Mouse (Mus musculus): ENCODE data around the gene Lamtor2.

Lamtor2 gene

DNA sequence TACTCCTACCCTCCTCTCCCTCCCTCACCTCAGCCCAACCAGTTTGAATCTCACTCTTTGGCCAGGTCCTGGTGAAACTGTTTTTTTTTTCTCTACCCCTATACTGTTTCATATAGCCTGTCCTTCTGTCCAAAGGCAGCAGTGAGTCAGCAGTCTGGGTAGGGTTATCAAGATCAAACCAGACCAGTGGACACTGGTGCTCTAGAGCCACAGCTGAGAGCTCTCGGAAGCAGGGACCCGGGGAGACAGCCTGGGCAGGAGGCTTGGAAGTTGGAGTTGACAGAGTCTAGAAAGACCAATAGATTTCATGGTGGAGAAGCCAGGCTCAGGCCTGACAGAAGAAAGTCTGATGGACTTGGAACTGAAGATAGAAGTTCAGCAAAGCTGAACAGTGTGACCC lies 15.7 kb upstream of the Lamtor2 start:
- DNase-seq (ENCODE audit: low spot score) = no peak

DNA sequence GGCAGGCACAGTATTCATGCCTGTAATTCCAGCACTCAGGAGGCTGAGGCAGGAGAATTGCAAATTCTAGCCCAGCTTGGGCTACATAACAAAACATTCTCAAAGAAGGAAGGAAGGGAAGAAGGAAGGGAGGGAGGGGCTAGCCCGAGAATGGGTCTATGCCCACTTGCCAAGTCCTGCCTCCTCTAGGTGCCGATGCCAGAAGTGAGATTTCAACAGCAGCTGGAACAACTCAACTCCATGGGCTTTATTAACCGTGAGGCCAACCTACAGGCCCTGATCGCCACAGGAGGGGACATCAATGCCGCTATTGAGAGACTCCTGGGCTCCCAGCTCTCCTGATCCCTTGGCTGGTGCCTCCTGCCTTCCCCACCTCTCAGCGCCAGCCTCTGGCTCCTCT lies 15.0 kb upstream of the Lamtor2 start:
- DNase-seq (ENCODE audit: low spot score) = no peak

DNA sequence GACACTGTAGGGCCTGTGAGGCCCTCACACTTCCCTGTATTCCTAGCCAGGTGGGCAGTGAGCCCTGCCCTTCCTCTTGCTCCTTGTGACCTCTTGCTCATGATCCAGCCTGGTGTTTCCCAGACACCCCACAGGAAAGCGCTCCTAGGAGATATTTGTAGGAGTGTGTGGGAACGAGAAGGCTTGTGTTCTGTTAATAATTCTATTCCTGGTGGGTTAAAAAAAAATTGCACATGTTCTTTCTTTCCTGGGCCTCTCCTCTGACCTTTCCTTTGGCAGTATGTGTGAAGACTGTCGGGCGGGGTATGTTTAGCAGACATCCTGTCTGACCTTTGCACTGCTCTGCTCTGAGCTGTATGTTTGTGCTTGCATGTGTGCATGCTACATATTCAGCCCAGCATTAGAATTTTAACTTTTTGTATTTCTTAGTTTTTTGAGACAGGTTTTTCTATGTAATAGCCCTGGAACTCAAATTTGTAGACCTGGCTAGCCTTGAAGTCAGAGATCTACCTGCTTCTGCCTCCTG lies 13.7 kb upstream of the Lamtor2 start:
- no peak for DNase-seq (ENCODE audit: low spot score)

DNA sequence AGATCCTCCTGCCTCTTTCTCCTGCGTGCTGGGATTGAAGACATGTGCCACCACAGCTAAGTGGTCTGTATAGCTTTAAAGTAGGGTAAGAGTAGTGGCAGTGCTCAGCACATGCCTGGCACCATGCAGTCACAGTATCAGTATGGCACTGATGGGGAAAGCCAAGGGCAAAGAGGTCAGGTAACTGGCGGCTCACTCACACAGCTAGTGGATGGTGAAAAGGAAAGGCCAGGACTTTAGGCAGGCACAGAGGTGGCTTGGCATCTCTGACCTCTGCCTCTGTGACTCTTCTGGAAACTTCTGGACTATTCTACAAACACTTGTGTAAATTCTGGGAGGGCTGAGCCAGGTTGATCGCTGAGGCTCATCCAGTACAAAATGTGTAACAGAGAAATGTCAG lies 13.2 kb upstream of the Lamtor2 start:
- DNase-seq (ENCODE audit: low spot score) = no peak

DNA sequence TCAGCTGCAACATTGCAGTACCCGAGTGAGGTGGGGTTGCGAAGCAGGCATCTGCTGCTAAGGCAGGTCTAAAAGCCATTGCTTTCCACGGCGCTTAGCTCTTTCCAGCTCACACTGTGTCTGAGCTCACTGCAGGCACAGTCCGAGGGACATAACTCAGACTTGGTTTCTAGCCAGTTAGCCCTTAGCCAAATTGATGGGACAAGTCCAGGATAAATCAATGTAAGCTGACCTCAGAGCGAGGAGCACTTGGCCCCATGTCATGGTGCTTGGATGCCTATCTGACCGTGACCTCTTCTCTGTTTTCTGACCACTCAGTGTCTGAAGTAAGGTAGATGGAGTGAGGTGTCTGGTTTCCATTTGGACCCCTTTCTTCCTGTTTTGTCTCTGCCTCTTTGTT lies 11.1 kb upstream of the Lamtor2 start:
- no peak for DNase-seq (ENCODE audit: low spot score)

DNA sequence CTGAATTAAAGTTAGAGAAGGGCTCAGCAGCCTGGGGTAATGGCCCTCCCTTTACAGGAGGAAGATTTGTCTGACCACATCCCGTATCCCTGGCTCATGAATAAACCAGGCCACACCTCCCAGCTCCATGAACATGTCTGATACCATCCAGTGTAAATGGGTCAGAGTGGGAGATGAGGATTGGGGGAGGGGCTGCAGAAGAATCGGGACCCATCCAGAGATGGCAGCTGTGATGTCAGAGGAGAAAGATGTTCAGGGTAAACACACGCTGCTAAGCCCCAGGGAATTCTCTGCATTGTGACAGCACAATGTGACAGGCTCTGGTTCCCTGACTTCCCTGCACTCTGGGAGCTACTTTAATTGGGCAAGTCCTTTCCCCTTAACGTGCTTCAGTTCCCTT lies 10.6 kb upstream of the Lamtor2 start:
- DNase-seq (ENCODE audit: low spot score) = no peak

DNA sequence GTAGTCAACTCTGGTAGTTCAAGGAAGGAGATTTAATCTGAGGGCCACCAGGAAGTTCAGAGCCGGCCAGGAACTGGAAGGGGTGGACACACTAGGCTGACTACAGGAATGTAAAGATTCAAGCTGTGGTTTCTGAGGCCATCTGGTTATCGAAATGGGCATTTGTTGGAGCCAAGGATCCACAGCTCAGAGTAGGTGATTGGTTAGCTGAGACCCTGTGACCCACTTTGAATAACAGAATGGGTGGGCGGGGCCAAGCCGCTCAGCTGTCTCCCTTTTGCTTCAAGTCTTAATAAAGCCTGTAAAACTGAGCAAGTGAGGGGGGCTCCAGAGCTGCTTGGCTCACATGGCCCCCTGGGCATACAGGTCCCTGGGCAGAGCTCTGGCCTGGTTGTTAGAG lies 9.1 kb upstream of the Lamtor2 start:
- no peak for DNase-seq (ENCODE audit: low spot score)

DNA sequence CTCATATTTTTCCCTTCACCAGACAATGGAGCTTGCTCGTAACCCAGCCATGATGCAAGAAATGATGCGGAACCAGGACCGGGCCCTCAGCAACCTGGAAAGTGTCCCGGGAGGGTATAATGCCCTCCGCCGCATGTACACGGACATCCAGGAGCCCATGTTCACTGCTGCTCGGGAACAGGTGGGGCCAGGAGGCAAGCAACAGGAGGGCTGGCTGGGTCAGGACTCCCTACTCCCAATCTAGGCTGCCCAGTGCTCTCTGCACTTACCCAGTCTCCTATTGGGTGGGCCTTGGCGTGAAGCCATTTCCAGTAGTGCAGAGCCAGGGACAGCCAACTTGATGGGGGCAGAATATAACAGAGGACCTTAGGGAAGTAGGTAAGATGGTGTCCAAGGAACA lies 6.7 kb upstream of the Lamtor2 start:
- no peak for DNase-seq (ENCODE audit: low spot score)

DNA sequence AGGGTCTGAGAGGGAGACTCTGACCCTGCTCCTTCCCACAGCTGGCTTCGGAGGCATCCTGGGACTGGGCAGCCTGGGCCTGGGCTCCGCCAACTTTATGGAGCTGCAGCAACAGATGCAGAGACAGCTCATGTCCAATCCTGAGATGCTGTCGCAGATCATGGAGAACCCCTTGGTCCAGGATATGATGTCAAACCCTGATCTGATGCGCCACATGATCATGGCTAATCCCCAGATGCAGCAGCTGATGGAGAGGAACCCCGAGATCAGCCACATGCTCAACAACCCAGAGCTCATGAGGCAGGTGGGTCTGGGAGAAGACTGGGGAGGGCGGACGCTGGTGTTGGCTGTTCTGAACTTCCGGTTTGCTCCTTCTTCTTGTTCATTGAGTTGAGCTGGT lies 3.7 kb upstream of the Lamtor2 start:
- no peak for DNase-seq (ENCODE audit: low spot score)

DNA sequence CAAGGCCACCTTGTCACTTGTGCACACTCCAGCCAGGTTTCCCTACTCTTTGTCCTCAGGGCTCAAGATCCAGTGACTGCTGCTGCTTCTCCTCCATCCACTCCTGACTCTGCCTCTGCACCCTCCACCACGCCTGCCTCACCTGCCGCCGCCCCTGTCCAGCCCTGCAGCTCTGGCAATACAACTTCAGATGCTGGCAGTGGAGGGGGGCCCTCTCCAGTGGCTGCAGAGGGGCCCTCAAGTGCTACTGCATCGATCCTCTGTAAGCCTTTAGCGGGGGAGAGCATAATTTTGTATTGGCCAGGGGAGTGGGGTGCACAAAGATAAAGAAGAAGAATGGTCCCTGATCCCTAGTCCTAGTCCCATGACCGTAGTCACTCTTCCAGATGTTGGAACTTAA lies 2.9 kb upstream of the Lamtor2 start:
- DNase-seq (ENCODE audit: low spot score) = no peak

DNA sequence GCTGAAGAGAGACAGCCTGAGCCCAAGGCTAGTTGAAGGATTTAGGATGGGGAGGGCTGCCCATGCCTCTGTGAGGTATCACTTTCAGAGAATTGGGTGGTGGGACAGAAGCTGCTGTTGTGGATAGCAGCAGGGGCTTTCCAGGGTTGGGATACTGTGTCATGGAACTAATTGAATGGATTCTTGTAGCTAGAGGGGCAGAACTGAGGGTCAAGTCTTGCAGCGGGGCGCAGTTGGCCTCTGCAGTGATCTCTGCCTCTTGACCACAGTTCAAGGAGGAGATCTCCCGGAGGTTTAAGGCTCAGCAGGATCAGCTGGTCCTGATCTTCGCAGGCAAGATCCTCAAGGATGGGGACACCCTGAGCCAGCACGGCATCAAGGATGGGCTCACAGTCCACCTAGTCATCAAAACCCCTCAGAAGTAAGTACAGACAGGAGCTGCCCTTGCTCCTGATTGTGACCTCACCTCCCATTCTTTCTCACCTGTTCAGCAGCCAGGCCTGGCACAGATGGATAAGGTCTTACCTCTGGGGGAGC lies 2.3 kb upstream of the Lamtor2 start:
- no peak for DNase-seq (ENCODE audit: low spot score)

DNA sequence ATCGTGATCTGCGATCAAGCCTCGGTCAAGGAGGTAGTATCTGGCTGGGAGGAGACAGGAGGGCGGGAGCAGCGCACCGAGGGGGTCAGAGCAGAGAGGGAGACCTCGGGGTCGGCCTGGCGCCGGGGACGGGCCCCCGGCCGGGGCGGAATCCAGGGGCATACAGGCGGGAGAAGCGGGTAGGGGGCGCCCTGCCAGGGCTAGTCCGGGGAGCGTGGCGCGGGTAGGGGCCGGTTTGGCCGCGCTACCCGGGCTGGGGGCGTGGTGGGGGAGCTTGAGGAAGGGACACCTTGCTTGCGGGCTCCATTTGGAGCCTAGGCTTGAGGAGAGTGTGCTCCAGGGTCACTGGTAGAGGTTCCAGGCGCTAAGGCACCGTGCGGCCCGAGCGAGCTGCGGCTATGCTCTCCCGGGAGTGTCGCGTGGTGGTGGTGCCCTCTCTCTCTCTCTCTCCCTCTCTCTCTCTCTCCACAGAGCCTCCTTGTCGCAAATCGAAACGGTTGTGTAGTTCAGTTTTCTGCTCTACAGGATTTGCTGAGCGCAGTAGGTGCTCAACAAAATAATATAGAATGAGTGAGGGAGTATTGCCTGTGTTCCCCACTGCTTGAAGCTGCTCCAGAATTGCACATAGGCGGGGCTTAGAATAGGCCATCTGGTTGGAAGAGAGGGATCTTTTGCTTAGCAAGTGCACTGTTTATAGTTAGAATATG lies 1.2 kb upstream of the Lamtor2 start:
- no peak for DNase-seq (ENCODE audit: low spot score)

DNA sequence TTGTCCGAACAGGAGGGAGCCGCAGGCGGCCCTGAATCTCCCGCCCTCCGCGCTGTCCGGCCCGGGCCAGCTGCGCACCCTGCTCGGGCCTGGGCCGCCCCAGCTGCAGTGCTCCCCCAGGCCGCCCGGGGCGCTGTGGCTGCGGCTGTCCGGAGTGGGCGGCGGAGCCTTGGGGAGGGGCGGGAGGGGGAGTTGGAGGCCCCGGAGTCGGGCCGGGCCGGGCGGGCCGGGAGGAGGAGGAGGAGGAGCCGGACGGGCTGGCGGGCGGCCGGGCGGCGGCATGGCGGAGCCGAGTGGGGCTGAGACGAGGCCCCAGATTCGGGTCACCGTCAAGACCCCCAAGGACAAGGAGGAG lies 628 bp upstream of the Lamtor2 start, which contains the start of gene Ubqln4:
Gene Ubqln4, plus strand, starts transcription at position 234 of the 355 bp plus-strand sequence.
- DNase-seq (ENCODE audit: low spot score) = peak; percentile 95

DNA sequence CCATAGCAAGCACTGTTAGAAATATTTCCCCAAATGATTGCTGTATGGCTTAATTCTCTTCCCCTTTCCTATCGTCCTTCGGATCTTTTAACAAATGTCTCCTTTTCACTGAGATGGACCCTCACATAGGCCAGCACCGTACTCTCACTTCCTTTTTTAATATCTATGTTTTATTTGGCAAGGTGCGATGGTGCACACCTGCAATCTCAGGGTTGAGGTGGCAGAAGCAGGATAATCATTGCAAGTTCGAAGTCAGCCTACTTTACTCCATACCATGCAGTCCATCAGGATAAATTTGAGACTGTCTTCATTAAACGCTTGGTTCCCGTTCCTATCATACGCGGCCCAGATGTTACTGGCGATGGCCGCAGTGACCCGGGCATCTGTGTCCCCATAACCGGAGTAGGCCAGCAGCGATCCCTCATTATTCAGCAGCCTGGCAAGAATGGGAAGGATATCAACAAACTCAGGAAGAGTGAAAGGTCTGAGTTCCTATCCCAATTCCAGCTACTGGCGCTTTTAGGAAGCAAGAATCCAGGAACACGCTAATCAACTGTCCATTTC lies 710 bp downstream of the Lamtor2 start:
- no peak for DNase-seq (ENCODE audit: low spot score)

DNA sequence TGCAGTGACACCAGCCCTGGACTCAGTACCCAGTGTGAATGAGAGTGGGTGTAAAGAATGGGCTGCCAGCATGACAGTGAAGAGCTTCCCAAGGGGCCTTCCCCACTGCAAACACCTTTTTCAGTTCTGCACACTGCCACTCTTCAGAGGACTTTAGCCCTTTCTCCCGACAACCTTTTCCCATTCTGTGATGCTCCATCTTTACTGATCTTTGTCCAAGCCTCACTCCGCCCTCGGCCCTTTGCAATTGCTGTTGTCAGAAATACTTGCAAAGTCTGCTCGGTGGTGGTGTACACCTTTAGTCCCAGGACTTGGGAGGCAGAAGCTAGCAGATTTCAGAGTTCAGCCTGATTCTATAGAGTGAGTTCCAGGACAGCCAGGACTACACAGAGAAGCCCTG lies 1.3 kb downstream of the Lamtor2 start:
- DNase-seq (ENCODE audit: low spot score) = no peak

DNA sequence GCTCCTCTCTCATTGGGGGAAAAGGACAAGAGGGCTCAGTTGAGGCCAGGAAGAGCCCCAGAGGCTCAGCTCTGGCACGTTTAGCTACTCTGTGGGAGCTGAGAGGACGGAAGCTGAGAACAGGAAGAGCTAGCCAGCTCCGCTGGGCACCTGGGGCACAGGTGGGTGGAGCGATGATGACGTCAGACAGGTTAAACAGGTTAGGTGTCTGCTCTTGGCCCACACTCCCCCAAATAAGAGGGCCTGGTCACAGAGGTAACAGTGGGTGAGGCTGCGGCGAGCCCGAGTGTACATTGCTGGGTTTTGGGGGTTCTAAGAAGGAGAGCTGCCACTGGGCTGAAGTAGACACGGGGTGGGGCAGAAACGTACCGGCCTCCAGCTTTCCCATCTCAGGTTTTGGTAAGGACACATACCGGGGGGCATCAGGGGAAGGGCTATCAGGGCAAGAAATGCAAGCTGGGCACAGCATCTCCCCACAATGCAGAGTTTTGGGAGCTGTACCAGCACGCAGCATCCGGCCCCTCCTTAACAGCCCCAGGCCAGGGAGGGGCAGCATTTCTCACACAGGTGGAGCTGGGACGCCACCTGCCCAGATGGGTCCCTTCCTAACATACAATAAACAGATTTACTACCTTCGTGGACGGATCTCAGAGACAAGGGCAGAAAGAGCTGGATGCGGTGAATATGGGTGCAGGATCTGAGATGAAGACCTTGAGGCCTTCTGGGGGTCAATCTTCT lies 4.5 kb downstream of the Lamtor2 start, which contains the start of gene Rab25:
Gene Rab25, minus strand, starts transcription at position 121 of the 738 bp plus-strand sequence.
- peak; percentile 61 for DNase-seq (ENCODE audit: low spot score)

DNA sequence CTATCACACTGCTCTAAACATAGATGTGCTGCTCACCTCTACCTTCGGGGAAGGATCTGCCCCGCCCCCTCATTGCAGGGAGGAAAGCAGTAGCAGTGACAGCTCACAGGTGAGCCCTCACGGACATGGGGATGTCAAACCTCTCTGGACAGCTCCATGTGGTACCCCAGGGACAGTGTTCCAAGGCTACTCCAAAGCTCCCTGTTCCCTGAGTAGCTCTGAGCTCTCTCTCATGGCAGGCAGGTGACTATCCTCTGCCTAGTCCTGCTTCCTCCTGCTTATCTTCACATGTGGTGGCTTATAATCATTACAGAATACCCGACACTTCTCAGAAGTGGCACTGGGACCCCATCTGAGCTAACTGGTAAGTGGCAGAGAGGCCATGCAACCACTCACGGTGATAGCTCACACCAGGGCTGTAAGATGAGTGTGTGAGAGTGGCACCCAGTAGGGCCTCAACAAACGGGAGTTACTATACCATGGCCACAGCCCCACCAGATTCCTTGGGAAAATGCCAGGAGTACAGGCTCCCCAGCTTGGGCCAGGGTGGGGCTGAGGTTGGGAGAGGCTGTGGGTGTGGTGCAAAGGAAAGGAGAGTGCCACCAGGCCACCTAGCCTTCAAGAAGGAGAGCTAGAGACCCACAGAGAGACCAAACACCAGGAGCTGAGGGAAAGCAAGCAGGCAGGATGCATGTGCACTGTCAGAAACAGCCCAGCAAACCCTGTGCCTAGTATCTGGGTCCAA lies 6.0 kb downstream of the Lamtor2 start:
- DNase-seq (ENCODE audit: low spot score) = no peak

DNA sequence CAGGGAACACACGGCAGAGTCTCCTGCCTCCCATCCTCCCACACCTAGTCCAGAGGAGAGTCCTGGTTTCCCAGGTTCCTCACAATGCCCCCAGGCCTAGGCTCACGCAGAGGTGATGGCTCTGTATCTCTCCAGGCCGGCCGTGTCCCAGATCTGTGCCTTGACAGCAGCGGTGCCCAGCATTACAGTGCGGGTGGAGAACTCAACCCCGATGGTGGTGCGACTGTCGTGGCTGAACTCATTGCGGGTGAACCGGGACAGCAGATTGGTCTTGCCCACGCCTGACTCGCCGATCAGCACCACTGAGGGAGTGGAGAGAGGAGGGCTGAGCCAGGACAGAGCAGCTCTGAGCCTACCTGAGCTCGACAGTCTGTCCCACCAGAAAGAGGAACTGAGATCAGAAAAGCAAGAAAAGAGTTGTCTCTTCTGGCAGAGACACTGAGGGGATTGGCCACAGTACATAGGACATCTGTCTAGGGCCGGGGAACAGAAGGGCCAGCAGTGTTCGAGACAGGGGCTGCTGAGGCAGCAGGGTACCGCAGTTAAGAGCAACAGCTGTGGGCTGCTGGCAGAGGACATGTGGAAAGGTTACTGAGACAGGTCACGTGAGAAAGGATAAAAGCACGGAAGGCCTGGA lies 7.8 kb downstream of the Lamtor2 start:
- no peak for DNase-seq (ENCODE audit: low spot score)

DNA sequence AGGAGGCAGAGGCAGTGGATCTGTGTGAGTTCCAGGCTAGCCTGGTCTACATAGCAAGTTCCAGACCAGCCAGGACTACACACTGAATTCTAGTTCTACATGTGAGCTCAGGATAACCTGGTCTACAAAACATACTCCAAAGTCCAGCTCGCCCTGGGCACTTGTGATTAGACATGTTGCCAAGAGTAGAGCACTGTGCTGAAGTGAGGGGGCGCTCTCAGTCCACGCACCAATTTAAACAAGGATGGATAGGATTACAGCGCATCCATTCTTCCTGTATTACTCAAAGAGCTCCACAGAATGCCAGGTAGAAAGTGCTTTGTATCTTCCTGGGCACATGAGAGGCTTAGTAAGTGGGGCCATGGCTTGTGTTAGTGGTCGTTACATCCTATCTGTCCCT lies 8.4 kb downstream of the Lamtor2 start:
- DNase-seq (ENCODE audit: low spot score) = no peak

DNA sequence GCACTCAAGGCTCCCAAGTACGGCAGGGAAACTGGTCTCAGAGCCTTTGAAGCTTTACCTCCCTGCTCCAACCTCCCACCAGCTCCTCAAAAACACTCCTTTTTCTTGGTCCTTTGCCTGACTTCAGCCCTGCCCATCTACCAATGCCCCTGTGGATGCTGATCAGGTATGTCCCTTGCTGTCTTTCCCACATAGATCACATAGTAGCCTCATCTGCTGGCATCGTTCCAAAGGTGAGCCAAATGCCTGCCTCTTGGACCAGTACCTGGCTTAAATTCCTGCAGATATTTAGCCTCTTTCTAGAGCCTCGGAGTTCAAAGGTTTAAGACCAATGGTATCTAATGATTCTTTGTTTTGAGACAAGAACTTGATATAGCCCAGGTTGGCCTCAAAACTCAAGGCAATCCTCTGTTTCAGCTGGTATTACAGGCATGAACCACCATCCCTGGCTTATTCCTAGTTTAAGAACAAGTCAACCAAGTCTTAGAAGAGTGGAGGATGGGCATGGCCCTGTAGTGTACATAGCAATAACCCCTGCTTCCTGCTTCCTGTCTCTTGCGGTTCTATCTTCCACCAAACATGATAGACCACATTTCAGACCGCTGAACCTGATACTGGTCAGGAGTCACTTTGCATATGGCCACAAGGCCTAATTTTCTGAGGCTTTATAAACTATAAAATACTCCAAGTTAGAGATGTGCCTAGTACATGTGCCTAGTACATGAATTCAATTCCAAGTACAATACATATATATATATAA lies 9.0 kb downstream of the Lamtor2 start:
- DNase-seq (ENCODE audit: low spot score) = no peak

DNA sequence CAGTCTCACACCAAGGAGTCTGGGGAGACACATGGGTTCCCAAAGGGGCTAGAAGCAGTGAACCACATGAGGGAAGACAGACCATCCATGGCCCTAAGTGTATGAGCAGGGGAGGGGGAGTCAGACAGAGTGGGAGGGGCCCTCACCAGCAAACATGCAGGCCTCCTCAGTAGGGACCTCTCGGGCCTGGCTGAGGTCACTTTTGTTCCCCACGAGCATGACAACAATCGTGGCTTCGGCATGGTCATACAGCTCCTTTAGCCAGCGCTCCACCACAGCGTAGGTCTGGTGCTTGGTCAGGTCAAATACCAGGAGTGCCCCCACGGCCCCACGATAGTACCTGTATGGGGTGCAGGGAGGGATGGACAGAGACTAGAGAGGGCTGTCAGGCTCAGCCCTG lies 9.7 kb downstream of the Lamtor2 start:
- no peak for DNase-seq (ENCODE audit: low spot score)
